Comparison of ENCODE assay signal across 15 mouse cellular contexts in genomic region chr13:35058145-35058544, GRCm38 (mm10). TPM values are rescaled to one million over a fixed set of nuclear protein-coding genes. Genes with fewer than 3 reads are reported as not detected.
DNase-seq lines count a peak whose midpoint lies in the region; ATAC-seq and TF ChIP-seq lines count a peak whose summit lies in the region.
"Had no signal": no experiment of that assay in that cellular context is flagged by ENCODE, and none has a peak within 500 bp of the region (broad histone marks: within the 10 kb centered on the region; RNA-seq: fewer than 3 reads in every experiment).

No protein-coding gene starts in this region.

- H3K27me3 ChIP-seq in heart, postnatal 0 days (ENCODE audit: control insufficient read depth, insufficient read depth, low read length), result no peaks in the 10 kb centered on the region
- no peaks in the 10 kb centered on the region for H3K27me3 ChIP-seq in heart, embryonic 11.5 days (ENCODE audit: control insufficient read depth, insufficient read depth, low read length)
- H3K27me3 ChIP-seq in intestine, embryonic 16.5 days (replicated peaks; ENCODE audit: control insufficient read depth, insufficient read depth, low read length), result no peaks in the 10 kb centered on the region
- H3K27me3 ChIP-seq: embryonic facial prominence, embryonic 12.5 days; stomach, embryonic 15.5 days had no signal

- intact Hi-C loops in left cerebral cortex, postnatal 10 days (cut with DNase I), result no loop called here

- H3K4me3 ChIP-seq in heart, postnatal 0 days (ENCODE audit: low read depth, low read length), result no peak overlapping the region
- no peak overlapping the region for H3K4me3 ChIP-seq in heart, embryonic 11.5 days (ENCODE audit: low read depth, low read length)
- H3K4me3 ChIP-seq in intestine, embryonic 16.5 days (ENCODE audit: low read length), result no peak overlapping the region
- H3K4me3 ChIP-seq: embryonic facial prominence, embryonic 12.5 days; forebrain, embryonic 10.5 days; stomach, embryonic 15.5 days had no signal

- ATAC-seq in heart, postnatal 0 days (ENCODE audit: insufficient read depth, low read depth), result peak; percentile 94
- ATAC-seq in heart, embryonic 11.5 days (replicated peaks; ENCODE audit: insufficient number of reproducible peaks, low FRiP score, low TSS enrichment), result no peak
- peak; percentile 78 for ATAC-seq in intestine, embryonic 16.5 days

- peak; percentile 58 for DNase-seq in heart, postnatal 0 days (ENCODE audit: low spot score)
- DNase-seq in Muller cell, postnatal 12 days (ENCODE audit: inconsistent ontology term), result peak; percentile 26
- DNase-seq in kidney, postnatal 14 days, result peak; percentile 51
- DNase-seq in left cerebral cortex, postnatal 10 days (ENCODE audit: extremely low spot score in 1 of 2, low spot score in 2 of 2), result no peak
- DNase-seq in right cerebral cortex, postnatal 14 days, result no peak
- DNase-seq in spleen, adult 18-20 months, result no peak
- DNase-seq: adrenal gland, postnatal 14 days; cerebellum, adult 9-11 months; lung, adult 2 months; right cerebral cortex, postnatal 4 days had no signal

- TF ChIP-seq EP300 in heart, postnatal 0 days (IDR thresholded peaks at IDR 0.05; ENCODE audit: low read depth), result no peak

- no peaks in the 10 kb centered on the region for H3K36me3 ChIP-seq in heart, postnatal 0 days (replicated peaks; ENCODE audit: control insufficient read depth, insufficient read depth, low read length)
- no peaks in the 10 kb centered on the region for H3K36me3 ChIP-seq in heart, embryonic 11.5 days (ENCODE audit: control insufficient read depth, insufficient read depth, low read length)
- no peaks in the 10 kb centered on the region for H3K36me3 ChIP-seq in intestine, embryonic 16.5 days (ENCODE audit: control insufficient read depth, insufficient read depth, low read length)
- H3K36me3 ChIP-seq: embryonic facial prominence, embryonic 12.5 days; forebrain, embryonic 10.5 days; stomach, embryonic 15.5 days had no signal

- peaks cover 4% of the 10 kb centered on the region for H3K4me1 ChIP-seq in heart, postnatal 0 days (ENCODE audit: control insufficient read depth, insufficient read depth)
- no peaks in the 10 kb centered on the region for H3K4me1 ChIP-seq in heart, embryonic 11.5 days (ENCODE audit: control insufficient read depth, insufficient read depth, low read length)
- peaks cover 4% of the 10 kb centered on the region; the same call in 1 of the 2 replicates for H3K4me1 ChIP-seq in intestine, embryonic 16.5 days (ENCODE audit: control insufficient read depth, insufficient read depth, low read length)
- H3K4me1 ChIP-seq: embryonic facial prominence, embryonic 12.5 days; stomach, embryonic 15.5 days had no signal

- TF ChIP-seq CTCF in heart, postnatal 0 days (IDR thresholded peaks at IDR 0.05; ENCODE audit: low read depth), result peak; percentile 14; the same call in 1 of the 2 replicates

- H3K27ac ChIP-seq in heart, postnatal 0 days (ENCODE audit: low read depth), result no peak overlapping the region
- H3K27ac ChIP-seq in heart, embryonic 11.5 days (ENCODE audit: low read depth, low read length), result no peak overlapping the region
- H3K27ac ChIP-seq in intestine, embryonic 16.5 days (ENCODE audit: low read length), result no peak overlapping the region
- H3K27ac ChIP-seq: embryonic facial prominence, embryonic 12.5 days; forebrain, embryonic 10.5 days; stomach, embryonic 15.5 days had no signal

- H3K9ac ChIP-seq in heart, postnatal 0 days (replicated peaks; ENCODE audit: low read depth, low read length), result no peak overlapping the region
- no peak overlapping the region for H3K9ac ChIP-seq in heart, embryonic 11.5 days (ENCODE audit: low read depth, low read length)
- H3K9ac ChIP-seq in intestine, embryonic 16.5 days (ENCODE audit: low read depth, low read length), result no peak overlapping the region
- H3K9ac ChIP-seq: embryonic facial prominence, embryonic 12.5 days; stomach, embryonic 15.5 days had no signal

- WGBS in heart, postnatal 0 days, result 20% methylated on average over 5 of the region's 5 CpGs
- WGBS in heart, embryonic 11.5 days (ENCODE audit: insufficient replicate concordance), result 16% methylated on average over 5 of the region's 5 CpGs
- WGBS in intestine, embryonic 16.5 days, result 20% methylated on average over 5 of the region's 5 CpGs

- H3K4me2 ChIP-seq in heart, postnatal 0 days (ENCODE audit: low read depth, low read length), result no peak overlapping the region
- no peak overlapping the region for H3K4me2 ChIP-seq in heart, embryonic 11.5 days
- H3K4me2 ChIP-seq in intestine, embryonic 16.5 days (ENCODE audit: low read depth, low read length), result no peak overlapping the region
- H3K4me2 ChIP-seq: embryonic facial prominence, embryonic 12.5 days; stomach, embryonic 15.5 days had no signal

- no peaks in the 10 kb centered on the region for H3K9me3 ChIP-seq in heart, postnatal 0 days (replicated peaks; ENCODE audit: control insufficient read depth, low read length)
- H3K9me3 ChIP-seq in heart, embryonic 11.5 days (replicated peaks; ENCODE audit: control insufficient read depth, low read length), result no peaks in the 10 kb centered on the region
- no peaks in the 10 kb centered on the region for H3K9me3 ChIP-seq in intestine, embryonic 16.5 days (ENCODE audit: control insufficient read depth, low read length)
- H3K9me3 ChIP-seq: embryonic facial prominence, embryonic 12.5 days; forebrain, embryonic 10.5 days; stomach, embryonic 15.5 days had no signal

RNA-seq across cellular contexts. Expression of gene Eci2, which starts 31.2 kb away (rescaled TPM):
- 136 and 245 TPM in 2 replicates for total RNA-seq in heart, postnatal 0 days (2014; rRNA removed; ENCODE audit: low replicate concordance)
- polyA plus RNA-seq in heart, postnatal 0 days (2015; fragmentation: Nextera tagmentation; extraction: Ambion mirVana), result 300 and 313 TPM in 2 replicates
- 112 and 113 TPM in 2 replicates for polyA plus RNA-seq in heart, embryonic 11.5 days (2014; fragmentation: Nextera tagmentation; extraction: Ambion mirVana)
- 174 and 180 TPM in 2 replicates for polyA plus RNA-seq in intestine, embryonic 16.5 days (2015; fragmentation: Nextera tagmentation; extraction: Ambion mirVana)
- total RNA-seq in left cerebral cortex, postnatal 10 days (2021), result 10 to 100 TPM; 45.2 to 50.2 TPM

Comparison
In these comparisons a context has a peak if more than half of its experiments do, and no peak if none do; other contexts are left out.
1. DNase-seq: peak in heart, postnatal 0 days (single experiment), Muller cell, postnatal 12 days (single experiment) and kidney, postnatal 14 days (single experiment); none in left cerebral cortex, postnatal 10 days (0 of 2), right cerebral cortex, postnatal 14 days (single experiment) and spleen, adult 18-20 months (0 of 2).